Mouse (Mus musculus) kidney, postnatal 0 days (tissue): ENCODE results near the gene Akap2. TPM values are rescaled to one million over a fixed set of nuclear protein-coding genes. Genes with fewer than 3 reads are reported as not detected.

ENCODE experiments used
- ATAC-seq: fragments of 200-750 bp; cut with Nextera tagmentation; replicated peaks from 2 replicates; pipeline ENCODE4 v1.8.0; 2017; ENCODE audit warnings: low read depth, moderate number of reproducible peaks, moderate TSS enrichment, moderate library complexity; ENCODE audit not compliant: low FRiP score
- DNase-seq: peaks from one replicate; pipeline ENCODE4 v3.0.0-alpha.2; 2016; ENCODE audit warnings: low spot score
- H3K27ac ChIP-seq: fragments of 300-500 bp; sonication (generic); 2 replicates; pipeline ENCODE4 v1.5.1; 2014; ENCODE audit warnings: mild to moderate bottlenecking
- H3K27me3 ChIP-seq: fragments of 300-500 bp; sonication (generic); 2 replicates; pipeline ENCODE4 v1.6.1; 2014; ENCODE audit warnings: low read length, mixed read lengths; ENCODE audit not compliant: insufficient read depth
- H3K36me3 ChIP-seq: fragments of 300-500 bp; sonication (generic); 2 replicates; pipeline ENCODE4 v1.6.1; 2014; ENCODE audit warnings: low read length, mixed read lengths; ENCODE audit not compliant: insufficient read depth
- H3K4me1 ChIP-seq: fragments of 300-500 bp; sonication (generic); replicated peaks from 2 replicates; pipeline ENCODE4 v1.6.1; 2014; ENCODE audit warnings: antibody characterized with exemption, low read length, mixed read lengths; ENCODE audit not compliant: insufficient read depth
- H3K4me2 ChIP-seq: fragments of 300-500 bp; sonication (generic); 2 replicates; pipeline ENCODE4 v1.6.1; 2014; ENCODE audit warnings: mild to moderate bottlenecking, low read length, moderate library complexity, mixed read lengths
- H3K4me3 ChIP-seq: fragments of 300-500 bp; sonication (generic); replicated peaks from 2 replicates; pipeline ENCODE4 v1.5.1; 2014; ENCODE audit warnings: low read depth, low read length
- H3K9ac ChIP-seq: fragments of 300-500 bp; sonication (generic); 2 replicates; pipeline ENCODE4 v1.6.1; 2014; ENCODE audit warnings: low read depth, low read length
- H3K9me3 ChIP-seq: fragments of 300-500 bp; sonication (generic); replicated peaks from 2 replicates; pipeline ENCODE4 v1.6.1; 2016; ENCODE audit warnings: low read length, inconsistent platforms, mixed read lengths
- CTCF ChIP-seq: IDR thresholded peaks from 2 replicates; pipeline ENCODE4 v1.5.1; 2016; ENCODE audit warnings: antibody characterized with exemption, low read depth, mild to moderate bottlenecking, moderate library complexity
- WGBS: fragments of 180-500 bp; shearing (Covaris S2); extraction: QIAGEN DNeasy Blood & Tissue Kit; methylation state at CpG from one replicate; pipeline ENCODE4 v1.1.7; 2014; 5-methylcytosine and 5-hydroxymethylcytosine counted together
- polyA plus RNA-seq: library from polyadenylated mRNA; unstranded; fragments of >200 nt; fragmentation: Nextera tagmentation; extraction: Ambion mirVana; gene quantifications from 2 replicates; pipeline ENCODE4 v1.2.1, GENCODE M21; 2015

Akap2 gene
- polyA plus RNA-seq, 1 experiment from 2014 or later = 20.5 TPM

DNA sequence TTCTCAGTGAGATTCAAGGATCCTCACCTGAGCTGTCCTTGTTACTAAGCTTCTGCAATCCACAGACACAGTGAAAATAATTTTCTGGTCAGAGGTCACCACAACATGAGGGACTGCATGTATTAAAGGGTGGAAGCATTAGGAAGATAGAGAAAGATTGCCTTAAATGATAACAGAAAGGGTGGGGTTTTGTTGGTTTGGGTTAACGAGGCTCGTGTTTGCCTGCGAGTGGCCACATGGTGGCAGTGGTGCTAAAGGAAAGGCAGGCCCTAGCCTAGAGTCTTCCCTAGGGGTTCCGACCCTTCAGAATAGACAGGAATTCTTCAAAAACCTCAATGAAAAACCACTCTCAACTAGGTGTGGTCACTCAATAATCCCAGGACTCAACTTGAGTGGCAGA is 183.8 kb downstream of the Akap2 start:
- Histone ChIP-seq H3K9ac (no peak overlapping the region), H3K27me3 (no peaks in the 10 kb centered on the region), H3K4me3 (no peak overlapping the region), H3K9me3 (no peaks in the 10 kb centered on the region), H3K27ac (no peak overlapping the region), H3K4me2 (no peak overlapping the region), H3K4me1 (no peaks in the 10 kb centered on the region), H3K36me3 (no peaks in the 10 kb centered on the region)
- TF ChIP-seq CTCF = peak; percentile 90
- DNase-seq (peak; percentile 77), ATAC-seq (no peak)
- WGBS = 6% methylated on average over 4 of the region's 4 CpGs

DNA sequence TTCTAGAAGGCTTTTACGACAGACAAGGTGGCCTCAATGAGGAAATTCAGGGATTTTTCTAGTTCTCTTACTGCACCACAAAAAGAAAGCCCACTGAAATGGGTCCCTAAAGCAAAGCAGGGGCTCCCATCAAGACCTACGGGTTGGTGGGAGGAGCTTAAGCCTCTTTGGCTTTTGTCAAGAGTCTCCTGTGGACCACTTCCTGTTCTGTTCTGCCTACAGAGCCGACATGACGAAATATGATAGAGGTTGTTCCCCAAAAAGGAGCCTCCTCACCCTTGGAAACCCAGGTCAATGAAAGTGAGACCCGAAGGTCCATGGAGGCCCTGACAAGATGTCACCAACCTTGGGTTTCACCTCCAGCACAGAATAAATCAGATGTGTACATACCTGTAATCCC is 185.2 kb downstream of the Akap2 start:
- TF ChIP-seq CTCF = no peak
- Histone ChIP-seq H3K27me3 (no peaks in the 10 kb centered on the region), H3K9me3 (no peaks in the 10 kb centered on the region), H3K4me1 (no peaks in the 10 kb centered on the region), H3K4me3 (no peak overlapping the region), H3K27ac (no peak overlapping the region), H3K9ac (no peak overlapping the region), H3K4me2 (no peak overlapping the region), H3K36me3 (no peaks in the 10 kb centered on the region)
- DNase-seq = no peak
- WGBS = 77% methylated on average over 5 of the region's 5 CpGs
- no peak for ATAC-seq

GRCm38 (mm10) chr4:57904211-57904610 is 186.8 kb downstream of the Akap2 start:
- no peak overlapping the region for H3K9ac ChIP-seq
- 7% methylated on average over 5 of the region's 5 CpGs for WGBS
- ATAC-seq (peak; percentile 58; the same call in 1 of the 2 replicates), DNase-seq (peak; percentile 68)
- no peaks in the 10 kb centered on the region for H3K4me1 ChIP-seq
- H3K9me3 ChIP-seq = no peaks in the 10 kb centered on the region
- H3K36me3 ChIP-seq = no peaks in the 10 kb centered on the region
- H3K4me2 ChIP-seq = peak overlapping the region; percentile 1
- no peak overlapping the region for H3K27ac ChIP-seq
- no peak overlapping the region for H3K4me3 ChIP-seq
- peak; percentile 91 for TF ChIP-seq CTCF
- H3K27me3 ChIP-seq = no peaks in the 10 kb centered on the region

DNA sequence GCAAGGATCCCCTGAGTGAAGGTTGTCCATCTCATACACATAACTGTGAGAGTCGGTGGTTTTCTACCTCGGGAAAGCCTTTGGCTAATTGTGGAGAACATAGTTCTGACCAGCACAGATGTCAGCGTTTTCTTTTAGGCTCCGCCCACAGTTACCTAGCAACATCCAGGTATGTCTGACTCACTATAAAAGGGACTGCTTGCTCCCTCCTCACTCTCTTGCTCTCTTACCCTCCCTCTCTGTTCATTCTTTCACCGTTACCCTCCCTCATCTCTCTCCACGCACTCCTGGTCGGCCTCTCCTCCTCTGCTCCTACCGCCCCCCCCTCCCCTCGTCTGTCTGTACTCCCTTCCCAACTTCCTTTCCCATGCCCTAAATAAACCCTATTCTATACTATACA is 187.2 kb downstream of the Akap2 start:
- DNase-seq (no peak), ATAC-seq (peak; percentile 52; the same call in 1 of the 2 replicates)
- H3K4me2 ChIP-seq = peak overlapping the region; percentile 1
- H3K4me3 ChIP-seq = no peak overlapping the region
- H3K4me1 ChIP-seq = no peaks in the 10 kb centered on the region
- no peaks in the 10 kb centered on the region for H3K36me3 ChIP-seq
- no peak overlapping the region for H3K9ac ChIP-seq
- no peak for TF ChIP-seq CTCF
- H3K9me3 ChIP-seq = no peaks in the 10 kb centered on the region
- H3K27me3 ChIP-seq = no peaks in the 10 kb centered on the region
- no peak overlapping the region for H3K27ac ChIP-seq
- WGBS = 26% methylated on average over 9 of the region's 9 CpGs

GRCm38 (mm10) chr4:57906708-57907107 is 189.3 kb downstream of the Akap2 start:
- ATAC-seq (no peak), DNase-seq (peak; percentile 28)
- no peaks in the 10 kb centered on the region for H3K36me3 ChIP-seq
- H3K27ac ChIP-seq = no peak overlapping the region
- no peaks in the 10 kb centered on the region for H3K27me3 ChIP-seq
- TF ChIP-seq CTCF = no peak
- H3K4me3 ChIP-seq = no peak overlapping the region
- no peak overlapping the region for H3K4me2 ChIP-seq
- no peaks in the 10 kb centered on the region for H3K9me3 ChIP-seq
- H3K4me1 ChIP-seq = no peaks in the 10 kb centered on the region
- 39% methylated on average over 2 of the region's 2 CpGs for WGBS
- no peak overlapping the region for H3K9ac ChIP-seq

DNA sequence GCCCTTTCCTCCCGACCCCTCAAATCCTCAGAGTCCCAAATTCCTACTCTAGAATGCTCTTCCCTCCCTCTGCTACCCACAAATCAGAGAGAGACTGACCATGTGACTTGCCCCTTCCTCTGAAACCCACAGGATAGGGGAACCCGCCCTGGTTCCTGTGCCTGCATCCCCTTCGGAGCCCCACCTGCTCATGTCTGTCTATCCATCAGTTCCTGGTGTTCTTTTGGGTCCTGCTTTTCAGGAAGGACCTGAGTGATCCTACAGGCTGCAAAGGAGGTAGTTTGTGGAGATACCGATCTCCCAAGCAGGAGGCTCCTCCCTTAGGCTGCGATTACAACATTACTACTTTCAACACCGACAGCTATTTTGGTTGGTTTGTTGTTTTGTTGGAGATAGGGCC is 191.4 kb downstream of the Akap2 start:
- WGBS = 64% methylated on average over 6 of the region's 6 CpGs
- TF ChIP-seq CTCF = no peak
- H3K4me3 ChIP-seq = no peak overlapping the region
- no peaks in the 10 kb centered on the region for H3K4me1 ChIP-seq
- no peak for ATAC-seq
- H3K4me2 ChIP-seq = no peak overlapping the region
- H3K36me3 ChIP-seq = no peaks in the 10 kb centered on the region
- no peak for DNase-seq
- no peaks in the 10 kb centered on the region for H3K27me3 ChIP-seq
- no peaks in the 10 kb centered on the region for H3K9me3 ChIP-seq
- H3K27ac ChIP-seq = no peak overlapping the region
- H3K9ac ChIP-seq = no peak overlapping the region

- H3K9ac ChIP-seq = no peak overlapping the region
- no peak overlapping the region for H3K4me3 ChIP-seq
- H3K4me1 ChIP-seq = peaks cover 8% of the 10 kb centered on the region
- no peaks in the 10 kb centered on the region for H3K27me3 ChIP-seq
- no peak overlapping the region for H3K27ac ChIP-seq
- TF ChIP-seq CTCF = no peak
- no peak overlapping the region for H3K4me2 ChIP-seq
- no peak for ATAC-seq
- no peak for DNase-seq
- H3K36me3 ChIP-seq = no peaks in the 10 kb centered on the region
- H3K9me3 ChIP-seq = no peaks in the 10 kb centered on the region
Observed at GRCm38 (mm10) chr4:57913021-57913420, 195.6 kb downstream of the Akap2 start.
